Mouse (Mus musculus) liver, embryonic 14.5 days (tissue): ENCODE measurements around the gene Mapkapk5. TPM values are rescaled to one million over a fixed set of nuclear protein-coding genes. Genes with fewer than 3 reads are reported as not detected.

Source experiments
- ATAC-seq: fragments of 200-750 bp; cut with Nextera tagmentation; 2 replicates; pipeline ENCODE4 v1.8.0; 2017; ENCODE audit warnings: moderate number of reproducible peaks, mild to moderate bottlenecking, moderate library complexity; ENCODE audit not compliant: insufficient read depth
- DNase-seq, 3 experiments: peaks; one replicate each; pipeline ENCODE4 v3.0.0-alpha.2; 2012 to 2013; ENCODE audit warnings: low read depth in 3 of 3, low spot score in 3 of 3
- H3K27ac ChIP-seq: fragments of 300-500 bp; sonication (generic); 2 replicates; pipeline ENCODE4 v1.5.1; 2014; ENCODE audit warnings: moderate library complexity, mild to moderate bottlenecking, control low read depth, inconsistent platforms
- H3K27me3 ChIP-seq: fragments of 300-500 bp; sonication (generic); 2 replicates; pipeline ENCODE4 v1.6.1; 2014; ENCODE audit warnings: mild to moderate bottlenecking, low read length, moderate library complexity; ENCODE audit not compliant: control insufficient read depth, insufficient read depth
- H3K36me3 ChIP-seq: fragments of 300-500 bp; sonication (generic); replicated peaks from 2 replicates; pipeline ENCODE4 v1.6.1; 2014; ENCODE audit warnings: low read depth; ENCODE audit not compliant: control insufficient read depth, insufficient read depth
- H3K4me1 ChIP-seq, 2 experiments: fragments of 200-500 bp in 1 of 2; fragments of 300-500 bp in 1 of 2; sonication (generic) in 1 of 2; replicated peaks; 2 replicates each; pipeline ENCODE4 v1.6.1; 2012 to 2014; ENCODE audit warnings: antibody characterized with exemption in 1 of 2, inconsistent platforms in 1 of 2, low read length in 1 of 2; ENCODE audit not compliant: control insufficient read depth in 2 of 2, insufficient read depth in 2 of 2
- H3K4me2 ChIP-seq: fragments of 300-500 bp; sonication (generic); 2 replicates; pipeline ENCODE4 v1.6.1; 2014; ENCODE audit warnings: low read depth, mild to moderate bottlenecking, control low read depth, moderate library complexity
- H3K4me3 ChIP-seq, 2 experiments: fragments of 200-500 bp in 1 of 2; fragments of 300-500 bp in 1 of 2; sonication (generic) in 1 of 2; 2 replicates each; pipeline ENCODE4 v1.5.1; 2012 to 2014; ENCODE audit warnings: low read depth in 2 of 2, low read length in 2 of 2, mild to moderate bottlenecking in 2 of 2, control low read depth in 1 of 2, inconsistent platforms in 1 of 2, moderate library complexity in 1 of 2; ENCODE audit not compliant: insufficient read depth in 1 of 2
- H3K9ac ChIP-seq: fragments of 300-500 bp; sonication (generic); replicated peaks from 2 replicates; pipeline ENCODE4 v1.6.1; 2014; ENCODE audit warnings: mild to moderate bottlenecking, control low read depth, moderate library complexity
- H3K9me3 ChIP-seq: fragments of 300-500 bp; sonication (generic); 2 replicates; pipeline ENCODE4 v1.6.1; 2016; ENCODE audit warnings: low read length, mixed read lengths; ENCODE audit not compliant: control insufficient read depth
- CTCF ChIP-seq: IDR thresholded peaks from 2 replicates; pipeline ENCODE4 v1.5.1; 2016; ENCODE audit warnings: antibody characterized with exemption, low read depth, control low read depth
- EP300 ChIP-seq: IDR thresholded peaks from 2 replicates; pipeline ENCODE4 v1.6.1; 2016; ENCODE audit warnings: antibody characterized with exemption, low read depth
- WGBS: fragments of 180-500 bp; shearing (Covaris S2); extraction: QIAGEN DNeasy Blood & Tissue Kit; methylation state at CpG from one replicate; pipeline ENCODE4 v1.1.7; 2014; ENCODE audit not compliant: insufficient replicate concordance; 5-methylcytosine and 5-hydroxymethylcytosine counted together
- polyA plus RNA-seq, 2 experiments: library from polyadenylated mRNA; depleted of rRNA in 1 of 2; stranded (reverse) in 1 of 2; unstranded in 1 of 2; fragments of >200 nt; fragmentation: Nextera tagmentation in 1 of 2; extraction: Ambion mirVana in 1 of 2; gene quantifications; 2 replicates each; pipeline versions ENCODE4 v1.2.1 to v1.2.3; 2012 to 2014

Gene Mapkapk5
- polyA plus RNA-seq, 2 experiments: 22.8 to 43.4 TPM

GRCm38 (mm10) chr5:121592064-121592815 is 46.5 kb upstream of the Mapkapk5 start:
- no peaks in the 10 kb centered on the region for H3K27me3 ChIP-seq
- WGBS: 59% methylated on average over 11 of the region's 11 CpGs

GRCm38 (mm10) chr5:121591417-121592063 is 45.8 kb upstream of the Mapkapk5 start:
- H3K27ac ChIP-seq: no peak overlapping the region
- 51% methylated on average over 11 of the region's 11 CpGs for WGBS
- no peak overlapping the region; a peak in 1 of 4 replicates for H3K4me3 ChIP-seq
- no peak for TF ChIP-seq EP300
- no peak for TF ChIP-seq CTCF
- ATAC-seq (no peak), DNase-seq (no peak)
- H3K9ac ChIP-seq: no peak overlapping the region
- H3K4me1 ChIP-seq: peaks cover 21 to 45% of the 10 kb centered on the region in 2 experiments
- H3K36me3 ChIP-seq: no peaks in the 10 kb centered on the region
- H3K9me3 ChIP-seq: no peaks in the 10 kb centered on the region
- H3K27me3 ChIP-seq: no peaks in the 10 kb centered on the region
- peak overlapping the region; percentile 93 for H3K4me2 ChIP-seq

More at GRCm38 (mm10) chr5:121592064-121592815, 46.5 kb upstream of the Mapkapk5 start:
- no peak for TF ChIP-seq EP300
- TF ChIP-seq CTCF: no peak
- Histone ChIP-seq H3K9me3 (no peaks in the 10 kb centered on the region), H3K36me3 (no peaks in the 10 kb centered on the region), H3K4me1 (peaks cover 15 to 43% of the 10 kb centered on the region in 2 experiments), H3K4me3 (peak overlapping the region; percentile 68 to 75; a peak in 3 of 4 replicates), H3K9ac (peak overlapping the region; percentile 83; the same call in 1 of the 2 replicates), H3K4me2 (peak overlapping the region; percentile 93), H3K27ac (no peak overlapping the region)
- DNase-seq (no peak), ATAC-seq (no peak)

GRCm38 (mm10) chr5:121589928-121590327 is 44.2 kb upstream of the Mapkapk5 start:
- no peak overlapping the region for H3K9ac ChIP-seq
- WGBS: 59% methylated on average over 6 of the region's 6 CpGs
- no peaks in the 10 kb centered on the region for H3K9me3 ChIP-seq
- H3K4me3 ChIP-seq: no peak overlapping the region
- H3K27ac ChIP-seq: no peak overlapping the region
- H3K27me3 ChIP-seq: no peaks in the 10 kb centered on the region
- ATAC-seq (no peak), DNase-seq (no peak)
- no peak overlapping the region for H3K4me2 ChIP-seq
- TF ChIP-seq EP300 (no peak), CTCF (no peak)
- H3K4me1 ChIP-seq: peaks cover 16 to 43% of the 10 kb centered on the region in 2 experiments
- H3K36me3 ChIP-seq: no peaks in the 10 kb centered on the region

- DNase-seq (no peak), ATAC-seq (no peak)
- Histone ChIP-seq H3K4me1 (peaks cover 9 to 35% of the 10 kb centered on the region in 2 experiments), H3K27me3 (no peaks in the 10 kb centered on the region), H3K4me2 (peak overlapping the region; percentile 48), H3K36me3 (no peaks in the 10 kb centered on the region), H3K27ac (no peak overlapping the region; the same call in 1 of the 2 replicates), H3K9ac (no peak overlapping the region), H3K9me3 (no peaks in the 10 kb centered on the region), H3K4me3 (0 out of 4 replicates have a peak overlapping the region, but pooled peaks of 1 of the 2 experiments have one; percentile 8)
- TF ChIP-seq CTCF (no peak), EP300 (no peak)
- WGBS: 5% methylated on average over 6 of the region's 6 CpGs
These were observed 40.8 kb upstream of the Mapkapk5 start for GRCm38 (mm10) chr5:121586400-121587039.
